Mouse (Mus musculus): ENCODE data around the gene Tbc1d32. TPM values are rescaled to one million over a fixed set of nuclear protein-coding genes. Genes with fewer than 3 reads are reported as not detected.

Tbc1d32 gene
- total RNA-seq (2014; rRNA removed): 6.8 and 7.5 TPM in 2 replicates
- polyA plus RNA-seq (2015; fragmentation: Nextera tagmentation; extraction: Ambion mirVana): 1.4 and 2.2 TPM in 2 replicates

DNA sequence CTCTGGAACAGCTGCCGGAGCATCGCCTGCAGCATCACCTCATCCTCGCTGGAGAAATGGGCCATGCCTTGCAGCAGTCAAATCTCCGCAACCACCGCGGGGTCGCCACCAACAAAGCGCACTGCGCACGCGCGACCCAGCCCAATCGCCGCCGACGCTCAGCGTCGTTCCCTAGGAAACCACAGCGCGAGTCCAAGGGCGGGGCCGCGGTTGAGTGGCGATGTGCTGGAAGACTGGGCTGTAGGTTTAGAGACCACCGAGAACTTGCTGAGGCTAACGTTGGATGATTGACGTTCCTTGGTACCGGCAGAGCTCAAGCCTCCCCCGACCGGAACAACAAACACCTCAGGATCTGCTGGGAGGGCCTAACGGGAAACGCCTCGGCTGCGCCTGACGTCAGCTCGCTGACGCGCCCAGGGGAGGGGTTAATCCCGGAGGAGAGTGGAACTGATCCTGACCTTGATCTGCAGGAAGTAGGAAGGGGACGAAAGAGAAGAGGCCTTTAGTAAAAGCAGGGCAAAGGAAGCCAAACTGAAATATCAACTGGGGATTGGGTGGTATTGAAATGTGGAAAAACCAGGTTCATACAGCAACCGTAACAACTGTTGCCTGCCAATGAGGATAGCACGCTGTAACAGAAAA, at the start of gene Tbc1d32:
Tbc1d32 (minus strand) TSS at position 122 of the 642 bp plus-strand sequence.
- Histone ChIP-seq H3K27ac (ENCODE audit: low read depth, low read length) (peak within 1 kb of the TSS; percentile 93), H3K4me2 (ENCODE audit: low read depth) (peak within 1 kb of the TSS; percentile 59), H3K36me3 (ENCODE audit: insufficient read depth) (no peaks in the 10 kb centered on the region), H3K9ac (peak within 1 kb of the TSS; percentile 60), H3K9me3 (ENCODE audit: low read length) (no peaks in the 10 kb centered on the region), H3K4me3 (ENCODE audit: low read depth, low read length) (peak within 1 kb of the TSS; percentile 64), H3K27me3 (ENCODE audit: insufficient read depth, low read length) (no peaks in the 10 kb centered on the region), H3K4me1 (ENCODE audit: insufficient read depth) (peaks cover 7% of the 10 kb centered on the region)
- ATAC-seq: peak; percentile 97
- DNase-seq: peak; percentile 97
- 3% methylated on average over 42 of the region's 42 CpGs for WGBS
- no peak for TF ChIP-seq CTCF (IDR thresholded peaks at IDR 0.05; ENCODE audit: low read depth)

DNA sequence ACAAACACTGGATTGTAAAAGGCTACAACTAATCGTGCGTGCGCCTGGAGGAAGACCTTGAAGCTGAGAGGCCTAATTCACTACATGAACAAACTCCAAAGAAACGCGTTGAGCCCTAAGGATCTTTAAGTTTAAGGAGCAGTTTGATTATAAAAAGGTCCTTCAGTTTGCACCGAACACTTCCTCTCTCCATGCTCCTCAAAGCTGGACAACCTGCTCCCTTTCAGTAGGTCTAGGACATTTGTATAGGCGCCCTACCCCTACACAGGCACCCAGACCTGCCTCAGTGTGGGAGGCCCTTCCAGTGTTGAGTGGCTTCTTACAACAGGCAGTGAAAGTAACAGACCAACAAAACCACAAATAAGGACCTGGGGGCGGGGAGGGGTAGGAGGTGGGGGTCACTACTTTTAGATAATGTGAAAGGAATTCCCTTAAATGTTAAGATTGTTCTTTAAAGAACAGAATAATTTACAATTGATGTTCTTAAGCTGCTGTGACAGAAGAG, 666 bp downstream of the Tbc1d32 start:
- Histone ChIP-seq H3K4me2 (ENCODE audit: low read depth) (peak overlapping the region; percentile 59), H3K4me1 (ENCODE audit: insufficient read depth) (peaks cover 7% of the 10 kb centered on the region), H3K27ac (ENCODE audit: low read depth, low read length) (no peak overlapping the region; the same call in 1 of the 2 replicates), H3K9ac (peak overlapping the region; percentile 60), H3K27me3 (ENCODE audit: insufficient read depth, low read length) (no peaks in the 10 kb centered on the region), H3K9me3 (ENCODE audit: low read length) (no peaks in the 10 kb centered on the region), H3K4me3 (ENCODE audit: low read depth, low read length) (peak overlapping the region; percentile 64), H3K36me3 (ENCODE audit: insufficient read depth) (no peaks in the 10 kb centered on the region)
- no peak for ATAC-seq
- DNase-seq: no peak
- no peak for TF ChIP-seq CTCF (IDR thresholded peaks at IDR 0.05; ENCODE audit: low read depth)
- WGBS: 70% methylated on average over 8 of the region's 8 CpGs

DNA sequence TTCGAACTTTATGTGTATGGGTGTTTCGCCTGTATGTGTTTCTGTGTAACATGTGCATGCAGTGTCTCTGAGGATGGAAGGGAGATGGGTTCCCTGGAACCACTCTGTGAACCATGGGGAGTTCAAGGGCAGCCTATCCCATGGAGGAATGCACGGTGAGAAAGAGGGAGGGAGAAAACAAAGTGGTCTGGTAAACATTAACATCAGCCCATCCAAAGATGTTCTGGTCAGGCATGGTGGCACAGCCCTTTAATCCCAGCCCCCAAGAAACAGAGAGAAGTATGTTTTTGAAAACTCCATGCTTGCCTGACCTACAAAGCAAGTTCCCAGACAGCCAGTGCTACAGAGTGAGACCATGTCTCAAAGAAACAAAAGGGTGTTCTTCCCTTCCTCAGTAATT, 12.7 kb downstream of the Tbc1d32 start:
- no peak for TF ChIP-seq CTCF (IDR thresholded peaks at IDR 0.05; ENCODE audit: low read depth)
- 85% methylated on average over 3 of the region's 3 CpGs for WGBS

DNA sequence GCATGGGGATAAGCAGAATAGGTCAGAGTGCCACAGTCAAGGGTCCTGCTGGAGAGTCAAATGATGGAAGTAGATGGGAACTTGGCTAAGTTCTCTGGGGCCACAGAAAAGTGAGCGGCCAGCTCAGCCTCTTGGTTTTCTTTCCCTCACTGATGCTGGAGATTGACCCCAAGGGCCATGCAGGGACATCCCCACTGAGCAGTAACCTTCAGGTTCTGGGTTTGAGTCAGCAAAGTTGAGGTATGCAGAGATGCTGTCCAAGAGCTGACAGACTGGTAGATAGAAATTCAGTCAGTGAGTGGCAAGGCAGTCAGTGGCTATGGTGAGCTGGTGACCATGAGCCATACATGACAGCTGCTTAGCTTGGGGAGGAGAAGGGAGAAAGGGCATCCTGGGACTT, 18.1 kb downstream of the Tbc1d32 start:
- Histone ChIP-seq H3K9ac (no peak overlapping the region), H3K27ac (ENCODE audit: low read depth, low read length) (no peak overlapping the region), H3K4me2 (ENCODE audit: low read depth) (no peak overlapping the region), H3K36me3 (ENCODE audit: insufficient read depth) (no peaks in the 10 kb centered on the region), H3K9me3 (ENCODE audit: low read length) (no peaks in the 10 kb centered on the region), H3K4me3 (ENCODE audit: low read depth, low read length) (no peak overlapping the region), H3K27me3 (ENCODE audit: insufficient read depth, low read length) (no peaks in the 10 kb centered on the region), H3K4me1 (ENCODE audit: insufficient read depth) (no peaks in the 10 kb centered on the region)
- no peak for TF ChIP-seq CTCF (IDR thresholded peaks at IDR 0.05; ENCODE audit: low read depth)
- WGBS: 100% methylated on average over 1 of the region's 1 CpGs
- no peak for DNase-seq
- ATAC-seq: no peak

More for the DNA sequence above, 12.7 kb downstream of the Tbc1d32 start:
- H3K9me3 ChIP-seq (ENCODE audit: low read length): no peaks in the 10 kb centered on the region
- H3K27ac ChIP-seq (ENCODE audit: low read depth, low read length): no peak overlapping the region
- no peak overlapping the region for H3K4me2 ChIP-seq (ENCODE audit: low read depth)
- H3K4me1 ChIP-seq (ENCODE audit: insufficient read depth): no peaks in the 10 kb centered on the region
- H3K36me3 ChIP-seq (ENCODE audit: insufficient read depth): peaks cover 2% of the 10 kb centered on the region; the same call in 1 of the 2 replicates
- H3K4me3 ChIP-seq (ENCODE audit: low read depth, low read length): no peak overlapping the region
- H3K9ac ChIP-seq: no peak overlapping the region
- H3K27me3 ChIP-seq (ENCODE audit: insufficient read depth, low read length): no peaks in the 10 kb centered on the region
- ATAC-seq (no peak), DNase-seq (no peak)

DNA sequence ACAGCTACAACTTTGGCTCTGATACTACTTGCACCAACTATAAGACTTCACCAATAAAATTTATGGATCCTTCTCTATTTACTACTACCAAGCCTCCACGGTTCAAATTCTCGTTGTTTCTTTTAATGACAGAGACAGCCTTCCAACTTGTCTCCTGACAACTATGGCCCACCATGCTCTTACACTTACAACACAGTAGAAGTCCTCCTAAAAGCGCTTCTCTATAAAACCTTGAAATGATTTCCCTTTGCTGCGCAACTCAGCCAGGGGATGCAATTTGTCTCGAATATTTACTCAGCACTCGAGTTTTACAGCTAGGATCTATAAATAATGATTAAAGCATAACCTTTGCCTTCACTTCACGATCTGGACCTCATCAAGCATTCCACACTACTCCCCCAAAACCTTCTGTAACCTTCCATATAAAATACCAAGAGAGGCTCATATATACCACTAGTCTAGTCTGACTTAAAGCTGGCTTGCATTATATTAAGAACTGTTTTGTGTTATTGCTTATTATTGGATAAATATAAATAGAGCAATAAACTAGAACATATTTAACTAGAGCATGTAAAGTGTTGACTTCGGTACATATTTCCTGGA, 21.6 kb downstream of the Tbc1d32 start:
- WGBS: 89% methylated on average over 8 of the region's 8 CpGs
- H3K27ac ChIP-seq (ENCODE audit: low read depth, low read length): no peak overlapping the region
- H3K9ac ChIP-seq: no peak overlapping the region
- no peaks in the 10 kb centered on the region for H3K27me3 ChIP-seq (ENCODE audit: insufficient read depth, low read length)
- no peak overlapping the region for H3K4me3 ChIP-seq (ENCODE audit: low read depth, low read length)
- DNase-seq (no peak), ATAC-seq (no peak)
- no peaks in the 10 kb centered on the region for H3K4me1 ChIP-seq (ENCODE audit: insufficient read depth)
- H3K4me2 ChIP-seq (ENCODE audit: low read depth): no peak overlapping the region
- TF ChIP-seq CTCF (IDR thresholded peaks at IDR 0.05; ENCODE audit: low read depth): no peak
- H3K36me3 ChIP-seq (ENCODE audit: insufficient read depth): no peaks in the 10 kb centered on the region
- no peaks in the 10 kb centered on the region for H3K9me3 ChIP-seq (ENCODE audit: low read length)

DNA sequence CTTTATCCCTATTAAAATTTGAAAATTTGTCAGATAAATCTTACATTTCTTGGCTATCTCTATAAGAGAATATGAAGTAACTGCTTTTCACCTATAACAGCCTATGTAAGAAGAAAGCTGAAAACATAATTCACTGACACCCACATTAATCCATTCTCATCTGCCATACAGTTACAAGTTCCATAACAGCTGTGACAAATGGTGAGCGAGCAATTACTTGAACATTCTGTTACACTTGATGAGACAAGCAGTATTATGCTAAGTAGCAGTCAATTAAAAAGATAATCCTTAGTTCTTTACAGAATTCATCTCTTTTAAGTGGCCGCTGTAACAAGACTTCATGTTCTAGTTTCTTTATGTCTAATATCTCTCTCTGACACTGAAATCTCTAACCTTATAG, 24.1 kb downstream of the Tbc1d32 start:
- no peak overlapping the region for H3K4me2 ChIP-seq (ENCODE audit: low read depth)
- H3K9ac ChIP-seq: no peak overlapping the region
- peak; percentile 47; the same call in 1 of the 2 replicates for ATAC-seq
- H3K27ac ChIP-seq (ENCODE audit: low read depth, low read length): no peak overlapping the region
- no peaks in the 10 kb centered on the region for H3K9me3 ChIP-seq (ENCODE audit: low read length)
- H3K27me3 ChIP-seq (ENCODE audit: insufficient read depth, low read length): no peaks in the 10 kb centered on the region
- no peaks in the 10 kb centered on the region for H3K36me3 ChIP-seq (ENCODE audit: insufficient read depth)
- TF ChIP-seq CTCF (IDR thresholded peaks at IDR 0.05; ENCODE audit: low read depth): no peak
- WGBS: 67% methylated on average over 2 of the region's 2 CpGs
- H3K4me1 ChIP-seq (ENCODE audit: insufficient read depth): no peaks in the 10 kb centered on the region
- peak; percentile 14 for DNase-seq
- H3K4me3 ChIP-seq (ENCODE audit: low read depth, low read length): no peak overlapping the region

DNA sequence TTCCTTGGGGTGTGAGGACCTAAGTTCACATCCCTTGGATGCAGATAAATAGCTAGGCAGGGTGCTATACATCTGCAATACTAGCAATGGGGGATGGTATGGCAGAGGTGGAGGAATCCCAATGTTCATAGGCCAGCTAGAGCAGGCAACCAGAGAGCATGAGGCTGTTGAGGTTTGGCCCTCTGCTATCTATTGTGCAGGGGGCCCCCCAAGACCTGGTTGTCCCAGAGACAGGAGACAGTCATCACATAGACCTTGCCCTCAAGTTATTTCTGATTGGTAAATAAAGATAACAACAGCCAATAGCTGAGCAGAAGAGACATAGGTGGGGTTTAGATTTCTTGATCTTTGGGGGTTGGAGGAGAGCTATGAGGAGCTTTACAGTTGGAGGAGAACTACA, 28.6 kb downstream of the Tbc1d32 start:
- Histone ChIP-seq H3K36me3 (ENCODE audit: insufficient read depth) (no peaks in the 10 kb centered on the region), H3K27ac (ENCODE audit: low read depth, low read length) (no peak overlapping the region), H3K9ac (no peak overlapping the region), H3K4me3 (ENCODE audit: low read depth, low read length) (no peak overlapping the region), H3K27me3 (ENCODE audit: insufficient read depth, low read length) (no peaks in the 10 kb centered on the region), H3K4me2 (ENCODE audit: low read depth) (no peak overlapping the region), H3K9me3 (ENCODE audit: low read length) (no peaks in the 10 kb centered on the region), H3K4me1 (ENCODE audit: insufficient read depth) (no peaks in the 10 kb centered on the region)
- no peak for DNase-seq
- no peak for TF ChIP-seq CTCF (IDR thresholded peaks at IDR 0.05; ENCODE audit: low read depth)
- no peak for ATAC-seq
